Mouse (Mus musculus) spleen, postnatal 14 days (tissue): ENCODE data around the gene Dglucy.

ENCODE experiments used
- DNase-seq, 2 experiments: peaks; one replicate each; pipeline ENCODE4 v3.0.0; 2021 to 2022; ENCODE audit warnings: low spot score in 2 of 2

The Dglucy gene

GRCm38 (mm10) chr12:100928286-100928685 is 149.4 kb downstream of the Dglucy start:
- DNase-seq = no peak

DNA sequence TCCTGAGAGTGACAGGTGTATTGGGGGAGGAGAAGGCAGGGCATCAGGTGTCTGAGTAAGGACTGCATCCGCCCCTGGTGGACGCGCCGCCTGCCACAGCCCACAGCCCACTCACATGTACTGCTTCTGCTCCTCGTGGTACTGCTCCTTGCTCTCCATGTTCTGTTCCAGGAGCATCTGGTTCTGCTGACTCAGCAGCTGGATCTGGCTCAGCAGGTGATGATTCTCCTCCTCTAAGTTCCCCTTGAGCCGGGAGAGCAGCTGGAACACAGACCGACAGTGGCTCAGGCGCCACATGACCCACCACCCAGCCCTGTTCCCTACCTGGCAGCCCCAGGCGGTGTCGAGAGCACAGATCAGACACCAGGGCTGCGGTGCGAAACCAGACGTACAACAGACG is 152.8 kb downstream of the Dglucy start:
- DNase-seq = no peak

- DNase-seq = no peak
These were observed 155.9 kb downstream of the Dglucy start for GRCm38 (mm10) chr12:100934796-100935195.

DNA sequence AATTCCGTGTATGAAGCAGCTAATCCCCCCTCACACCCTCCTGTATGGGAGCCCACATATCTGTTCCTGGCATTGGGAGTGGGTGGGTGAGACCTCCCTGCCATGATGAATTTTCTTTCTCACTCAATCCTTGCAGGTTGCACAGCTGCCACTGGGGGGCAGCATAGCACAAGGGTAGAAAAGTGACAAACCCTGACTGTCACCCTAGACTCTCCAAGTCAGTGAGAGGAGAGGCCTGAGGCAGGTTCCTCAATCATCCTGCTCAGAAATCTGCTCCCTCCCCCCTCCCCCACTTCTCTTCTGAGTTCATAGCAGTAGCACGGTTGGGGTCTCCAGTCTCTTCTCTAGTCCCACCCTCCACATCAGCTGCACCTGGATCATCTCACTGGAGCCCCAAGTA is 157.3 kb downstream of the Dglucy start:
- peak; percentile 57 to 73 for DNase-seq

DNA sequence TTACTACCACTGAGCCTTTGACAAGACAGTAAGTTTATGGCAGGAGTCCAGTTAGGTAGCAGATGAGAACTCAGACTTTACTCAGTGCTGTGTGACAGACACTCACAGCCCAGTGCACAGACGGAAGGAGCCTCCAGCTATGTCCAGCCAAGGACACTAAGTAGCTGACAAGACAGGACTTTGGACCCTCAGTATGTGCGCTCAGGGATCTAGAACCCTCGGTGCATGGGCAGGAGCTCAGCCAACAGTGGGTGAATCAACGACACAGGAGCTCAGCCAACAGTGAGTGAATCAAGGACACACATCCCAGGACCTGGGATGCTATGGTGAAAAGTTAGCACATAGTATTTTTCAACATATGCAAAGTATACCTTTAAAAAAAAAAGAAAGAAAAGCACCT is 157.9 kb downstream of the Dglucy start:
- DNase-seq = no peak

- DNase-seq = no peak
These were observed 158.8 kb downstream of the Dglucy start for GRCm38 (mm10) chr12:100937441-100938360.

DNA sequence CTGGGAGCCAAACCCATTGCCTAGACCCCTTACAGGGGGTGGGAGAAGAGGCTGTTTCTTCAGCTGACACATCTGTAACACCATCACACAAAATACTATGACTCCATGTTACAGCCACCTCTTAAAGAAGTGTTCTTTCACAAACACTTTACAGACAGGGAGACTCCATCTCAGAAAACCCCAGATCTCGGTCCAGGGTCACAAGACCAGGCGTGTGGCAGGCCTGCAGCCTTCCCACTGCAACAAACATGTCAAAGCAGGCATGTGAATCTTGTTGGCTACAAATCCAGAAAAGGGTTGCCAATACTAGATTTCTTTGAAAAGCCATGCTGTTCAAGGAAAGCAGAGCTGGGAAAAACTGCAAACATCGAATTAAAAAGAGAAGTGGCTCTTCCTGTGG is 162.5 kb downstream of the Dglucy start:
- DNase-seq = no peak

- DNase-seq = no peak
These were observed 164.3 kb downstream of the Dglucy start for GRCm38 (mm10) chr12:100943146-100943545.

DNA sequence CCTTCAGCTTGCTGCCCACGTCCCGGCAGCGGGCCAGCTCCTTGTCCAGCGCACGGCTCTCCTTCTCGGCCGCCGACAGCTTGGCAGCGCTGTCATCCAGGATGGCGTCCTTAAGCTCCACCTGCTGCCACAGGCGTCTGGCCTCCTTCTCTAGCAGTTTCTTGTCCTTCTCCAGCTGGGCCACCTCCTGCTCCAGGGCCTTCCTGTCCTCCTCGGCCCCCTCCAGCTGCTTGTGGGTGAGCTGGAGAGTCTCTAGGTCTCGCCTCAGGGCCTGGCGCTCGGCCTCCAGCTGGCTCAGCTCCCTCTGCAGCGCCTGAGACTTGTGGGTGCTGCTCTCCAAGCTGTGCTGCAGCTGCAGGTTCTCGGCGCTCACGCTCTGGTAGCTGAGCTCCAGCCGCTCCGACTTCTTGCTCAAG is 166.1 kb downstream of the Dglucy start:
- no peak for DNase-seq

DNA sequence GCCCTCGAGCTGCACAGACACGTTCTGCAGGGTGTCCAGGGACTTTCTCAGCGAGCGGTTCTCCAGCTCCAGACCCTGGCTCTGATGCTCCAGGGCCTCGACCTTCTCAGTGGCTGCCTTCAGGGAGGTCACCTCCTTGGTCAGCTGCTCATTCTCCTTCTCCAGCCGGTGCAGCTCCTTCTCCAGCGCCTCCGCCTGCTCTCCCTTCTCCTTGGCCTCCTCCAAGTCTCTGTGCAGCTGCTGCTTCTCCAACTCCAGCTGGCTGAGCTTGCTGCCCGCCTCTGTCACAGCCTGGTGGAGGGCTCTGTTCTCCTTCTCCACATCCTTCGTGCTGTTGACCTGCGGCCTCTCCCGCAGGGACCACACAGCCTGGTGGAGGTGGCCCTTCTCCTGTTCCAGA is 166.6 kb downstream of the Dglucy start:
- DNase-seq = no peak

DNA sequence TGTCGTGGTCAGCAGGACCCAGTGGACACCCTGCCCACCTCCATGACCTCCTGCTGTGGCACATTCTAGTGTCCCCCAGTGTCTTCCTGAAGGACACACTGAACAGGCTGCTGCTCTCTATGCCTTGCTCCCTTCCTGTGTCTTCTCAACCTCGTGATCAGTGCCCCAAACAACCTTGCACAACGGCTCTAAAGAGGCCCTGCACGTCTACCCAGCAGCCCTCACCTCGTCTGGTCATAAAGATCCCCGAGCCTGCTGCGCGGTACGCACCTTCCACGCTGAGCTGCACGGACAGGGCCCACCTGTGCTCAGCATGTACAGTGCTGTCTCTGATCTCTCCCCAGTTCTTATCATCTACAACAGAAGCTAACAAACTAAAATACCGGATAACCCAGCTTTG is 167.1 kb downstream of the Dglucy start:
- no peak for DNase-seq
